18 mouse cellular contexts compared by ENCODE assay signal in genomic region chr19:41943841-41944240, GRCm38 (mm10). TPM values are rescaled to one million over a fixed set of nuclear protein-coding genes. Genes with fewer than 3 reads are reported as not detected.
DNase-seq lines count a peak whose midpoint lies in the region; ATAC-seq and TF ChIP-seq lines count a peak whose summit lies in the region.
"Had no signal": no experiment of that assay in that cellular context is flagged by ENCODE, and none has a peak within 500 bp of the region (broad histone marks: within the 10 kb centered on the region; RNA-seq: fewer than 3 reads in every experiment).

No protein-coding gene starts in this region.

- peak; percentile 37 for DNase-seq in liver, adult 2 months (ENCODE audit: extremely low read depth, low read depth, low spot score)
- no peak for DNase-seq in liver, postnatal 0 days
- no peak for DNase-seq in MEL (ENCODE audit: low read depth, low spot score)
- no peak for DNase-seq in kidney, adult 18-20 months
- DNase-seq: adrenal gland, adult 2 months; adrenal gland, adult 8-10 months; adrenal gland, postnatal 10 days; adrenal gland, postnatal 14 days; adrenal gland, postnatal 25 days; B cell, adult 2 months; cerebellum, adult 11 months; cerebellum, adult 11-12 months; cerebellum, adult 18-20 months; cerebellum, adult 2 months had no signal

- H3K79me2 ChIP-seq in liver, adult 2 months (ENCODE audit: control insufficient read depth, insufficient read depth, low read length), result no peaks in the 10 kb centered on the region
- H3K79me2 ChIP-seq in MEL (ENCODE audit: control insufficient read depth, insufficient read depth, low read length, poor library complexity), result no peaks in the 10 kb centered on the region

- H3K4me3 ChIP-seq in liver, adult 2 months (ENCODE audit: insufficient read depth, low read depth, low read length), result no peak overlapping the region
- H3K4me3 ChIP-seq in liver, postnatal 0 days (ENCODE audit: low read depth, low read length), result no peak overlapping the region
- H3K4me3 ChIP-seq in MEL (ENCODE audit: control insufficient read depth in 1 of 2, insufficient read depth in 1 of 2, low read depth in 2 of 2, low read length in 2 of 2), result no peak overlapping the region

- no peak overlapping the region for H3K4me2 ChIP-seq in liver, postnatal 0 days (ENCODE audit: low read depth, low read length)

- WGBS in liver, adult 2 months, result 64% methylated on average over 7 of the region's 7 CpGs
- WGBS in liver, postnatal 0 days (ENCODE audit: insufficient replicate concordance), result 85% methylated on average over 7 of the region's 7 CpGs

- ATAC-seq in liver, postnatal 0 days, result no peak
- ATAC-seq: activated CD4-positive, CD25-positive, alpha-beta regulatory T cell, adult 4 months; CD4-positive, CD25-positive, alpha-beta regulatory T cell, adult 4 months; Patski had no signal

- no peak for TF ChIP-seq CTCF in liver, adult 2 months (IDR thresholded peaks at IDR 0.05; ENCODE audit: low read depth, low read length)
- TF ChIP-seq CTCF in liver, postnatal 0 days (IDR thresholded peaks at IDR 0.05; ENCODE audit: low read depth), result no peak
- no peak for TF ChIP-seq CTCF in MEL (IDR thresholded peaks at IDR 0.05 in 2 of 3, conservative IDR thresholded peaks at IDR 0.05 in 1 of 3; ENCODE audit: control insufficient read depth in 1 of 3, insufficient read depth in 1 of 3, low read depth in 2 of 3, low read length in 3 of 3, poor library complexity in 1 of 3, severe bottlenecking in 1 of 3)

- no peaks in the 10 kb centered on the region for H3K4me1 ChIP-seq in liver, adult 2 months (ENCODE audit: control insufficient read depth, insufficient read depth, low read length)
- no peaks in the 10 kb centered on the region; the same call in 1 of the 2 replicates for H3K4me1 ChIP-seq in liver, postnatal 0 days (ENCODE audit: insufficient read depth)
- H3K4me1 ChIP-seq in MEL (ENCODE audit: control insufficient read depth in 1 of 2, insufficient read depth in 2 of 2, low read length in 2 of 2), result no peaks in the 10 kb centered on the region

- H3K27ac ChIP-seq in liver, adult 2 months (replicated peaks; ENCODE audit: insufficient read depth, low read depth, low read length), result no peak overlapping the region
- no peak overlapping the region for H3K27ac ChIP-seq in liver, postnatal 0 days (ENCODE audit: low read depth)
- no peak overlapping the region for H3K27ac ChIP-seq in MEL (ENCODE audit: control insufficient read depth, low read depth, low read length)

- TF ChIP-seq POLR2A in liver, adult 2 months (IDR thresholded peaks at IDR 0.05; ENCODE audit: extremely low read depth, insufficient read depth, low read length), result no peak
- TF ChIP-seq POLR2A in MEL (IDR thresholded peaks at IDR 0.05; ENCODE audit: control insufficient read depth in 1 of 2, insufficient read depth in 1 of 2, low read depth in 1 of 2, low read length in 2 of 2, poor library complexity in 1 of 2), result peak in 1 of 2 experiments; percentile 40; a peak in 1 of 4 replicates

- no peak for TF ChIP-seq EP300 in liver, postnatal 0 days (IDR thresholded peaks at IDR 0.05; ENCODE audit: low read depth)
- no peak for TF ChIP-seq EP300 in MEL (IDR thresholded peaks at IDR 0.05; ENCODE audit: low read depth in 1 of 2, low read length in 2 of 2)

- H3K36me3 ChIP-seq in liver, adult 2 months (ENCODE audit: control insufficient read depth, insufficient read depth, low read length), result peaks cover 72% of the 10 kb centered on the region
- H3K36me3 ChIP-seq in liver, postnatal 0 days (replicated peaks; ENCODE audit: insufficient read depth, low read length), result peaks cover 88% of the 10 kb centered on the region
- peaks cover 0 to 66% of the 10 kb centered on the region in 2 experiments; a peak in 2 of 4 replicates for H3K36me3 ChIP-seq in MEL (ENCODE audit: control insufficient read depth in 1 of 2, insufficient read depth in 2 of 2, low read length in 2 of 2)

- no peak overlapping the region for H3K9ac ChIP-seq in liver, adult 2 months (ENCODE audit: low read depth, low read length)
- H3K9ac ChIP-seq in liver, postnatal 0 days (replicated peaks), result no peak overlapping the region
- H3K9ac ChIP-seq in MEL (ENCODE audit: control insufficient read depth, low read depth, low read length, poor library complexity, severe bottlenecking), result no peak overlapping the region

- no peaks in the 10 kb centered on the region for H3K27me3 ChIP-seq in liver, adult 2 months (ENCODE audit: control insufficient read depth, insufficient read depth, low read length)
- no peaks in the 10 kb centered on the region for H3K27me3 ChIP-seq in liver, postnatal 0 days (ENCODE audit: insufficient read depth, low read length)
- H3K27me3 ChIP-seq in MEL (ENCODE audit: control insufficient read depth in 1 of 2, insufficient read depth in 2 of 2, low read length in 2 of 2), result no peaks in the 10 kb centered on the region
- H3K27me3 ChIP-seq: CH12.LX, Patski had no signal

- TF ChIP-seq RAD21 in MEL (IDR thresholded peaks at IDR 0.05; ENCODE audit: low read depth, low read length), result no peak

- H3K9me3 ChIP-seq in liver, postnatal 0 days (ENCODE audit: low read length), result no peaks in the 10 kb centered on the region
- H3K9me3 ChIP-seq in MEL (replicated peaks; ENCODE audit: insufficient read depth, low read length), result no peaks in the 10 kb centered on the region

TF ChIP-seq in MEL, 35 proteins besides CTCF, POLR2A, EP300 and RAD21:
- TF ChIP-seq MAX (IDR thresholded peaks at IDR 0.05; ENCODE audit: low read length) (no peak), MYC (IDR thresholded peaks at IDR 0.05; ENCODE audit: low read depth, low read length) (no peak), BHLHE40 (IDR thresholded peaks at IDR 0.05; ENCODE audit: borderline replicate concordance, low read depth, low read length) (no peak), ZMIZ1 (IDR thresholded peaks at IDR 0.05; ENCODE audit: low read depth, low read length) (0 out of 2 replicates have a peak, but pooled peaks have one; percentile 21), TAL1 (IDR thresholded peaks at IDR 0.05; ENCODE audit: low read length) (no peak), SIN3A (IDR thresholded peaks at IDR 0.05; ENCODE audit: low read length) (no peak), ZKSCAN1 (IDR thresholded peaks at IDR 0.05; ENCODE audit: low read depth, low read length) (no peak), POLR2AphosphoS5 (IDR thresholded peaks at IDR 0.05; ENCODE audit: borderline replicate concordance, low read depth, low read length) (peak; percentile 56; the same call in 1 of the 2 replicates), UBTF (IDR thresholded peaks at IDR 0.05; ENCODE audit: borderline replicate concordance, insufficient read depth, low read depth, low read length) (no peak), GATA1 (IDR thresholded peaks at IDR 0.05; ENCODE audit: low read depth, low read length) (no peak), JUND (IDR thresholded peaks at IDR 0.05; ENCODE audit: low read depth, low read length) (no peak), CHD2 (IDR thresholded peaks at IDR 0.05; ENCODE audit: low read length) (no peak), USF1 (IDR thresholded peaks at IDR 0.05; ENCODE audit: low read depth, low read length) (no peak), ELF1 (IDR thresholded peaks at IDR 0.05; ENCODE audit: low read depth, low read length) (no peak)

RNA-seq across cellular contexts. Expression of gene Zdhhc16, which starts 10.6 kb away (rescaled TPM):
- total RNA-seq in liver, adult 2 months (2014; rRNA removed), result 7.9 and 15.0 TPM in 2 replicates
- 40.9 and 49.9 TPM in 2 replicates for polyA plus RNA-seq in liver, adult 2 months (2012; rRNA removed)
- polyA plus RNA-seq in liver, postnatal 0 days (2015; fragmentation: Nextera tagmentation; extraction: Ambion mirVana), result 22.6 and 24.9 TPM in 2 replicates
- total RNA-seq in MEL (2012; rRNA removed), result 95.2 and 99.2 TPM in 2 replicates
- polyA plus RNA-seq in MEL (2012; ENCODE audit: insufficient read depth in 1 of 2, insufficient read length in 2 of 2, low read depth in 1 of 2, low replicate concordance in 2 of 2, missing spikeins in 1 of 2), result 100 to 1,000 TPM in 1 of 2 experiments, not detected in 1; 128 TPM

RNA-seq across cellular contexts. Expression of gene Exosc1, which starts 10.6 kb away (rescaled TPM):
- 5.6 and 6.5 TPM in 2 replicates for total RNA-seq in liver, adult 2 months (2014; rRNA removed)
- polyA plus RNA-seq in liver, adult 2 months (2012; rRNA removed), result 5.9 and 8.2 TPM in 2 replicates
- polyA plus RNA-seq in liver, postnatal 0 days (2015; fragmentation: Nextera tagmentation; extraction: Ambion mirVana), result 31.3 and 34.5 TPM in 2 replicates
- 101 and 118 TPM in 2 replicates for total RNA-seq in MEL (2012; rRNA removed)
- 100 to 1,000 TPM; 162 to 390 TPM for polyA plus RNA-seq in MEL (2012; ENCODE audit: insufficient read depth in 1 of 2, insufficient read length in 2 of 2, low read depth in 1 of 2, low replicate concordance in 2 of 2, missing spikeins in 1 of 2)

RNA-seq across cellular contexts. Expression of gene Pgam1, which starts 32.1 kb away (rescaled TPM):
- 108 and 145 TPM in 2 replicates for total RNA-seq in liver, adult 2 months (2014; rRNA removed)
- polyA plus RNA-seq in liver, adult 2 months (2012; rRNA removed), result 195 and 215 TPM in 2 replicates
- 153 and 183 TPM in 2 replicates for polyA plus RNA-seq in liver, postnatal 0 days (2015; fragmentation: Nextera tagmentation; extraction: Ambion mirVana)
- 267 and 714 TPM in 2 replicates for total RNA-seq in MEL (2012; rRNA removed)
- polyA plus RNA-seq in MEL (2012; ENCODE audit: insufficient read depth in 1 of 2, insufficient read length in 2 of 2, low read depth in 1 of 2, low replicate concordance in 2 of 2, missing spikeins in 1 of 2), result 100 to 1,000 TPM; 220 to 756 TPM

RNA-seq across cellular contexts. Expression of gene Mms19, which starts 37.1 kb away (rescaled TPM):
- total RNA-seq in liver, adult 2 months (2014; rRNA removed), result 14.9 and 15.1 TPM in 2 replicates
- polyA plus RNA-seq in liver, adult 2 months (2012; rRNA removed), result 23.2 and 39.5 TPM in 2 replicates
- 7.3 and 9.2 TPM in 2 replicates for polyA plus RNA-seq in liver, postnatal 0 days (2015; fragmentation: Nextera tagmentation; extraction: Ambion mirVana)
- 23.7 and 25.6 TPM in 2 replicates for total RNA-seq in MEL (2012; rRNA removed)
- 10 to 100 TPM in 1 of 2 experiments, not detected in 1; 88.6 TPM for polyA plus RNA-seq in MEL (2012; ENCODE audit: insufficient read depth in 1 of 2, insufficient read length in 2 of 2, low read depth in 1 of 2, low replicate concordance in 2 of 2, missing spikeins in 1 of 2)

RNA-seq across cellular contexts. Expression of gene Ubtd1, which starts 37.7 kb away (rescaled TPM):
- 4.6 and 4.8 TPM in 2 replicates for total RNA-seq in liver, adult 2 months (2014; rRNA removed)
- polyA plus RNA-seq in liver, adult 2 months (2012; rRNA removed), result 13.4 and 15.3 TPM in 2 replicates
- polyA plus RNA-seq in liver, postnatal 0 days (2015; fragmentation: Nextera tagmentation; extraction: Ambion mirVana), result 6.9 and 9.0 TPM in 2 replicates
- 8.0 and 9.1 TPM in 2 replicates for total RNA-seq in MEL (2012; rRNA removed)
- polyA plus RNA-seq in MEL (2012; ENCODE audit: insufficient read depth in 1 of 2, insufficient read length in 2 of 2, low read depth in 1 of 2, low replicate concordance in 2 of 2, missing spikeins in 1 of 2), result 10 to 100 TPM in 1 of 2 experiments, not detected in 1; 15.5 TPM
